Mouse (Mus musculus): ENCODE data around the gene Aifm1. TPM values are rescaled to one million over a fixed set of nuclear protein-coding genes. Genes with fewer than 3 reads are reported as not detected.

Gene Aifm1
- polyA plus RNA-seq, 1 experiment from 2014 or later = 98.4 TPM

- WGBS = 37% methylated on average over 6 of the region's 6 CpGs
- H3K9ac ChIP-seq (ENCODE audit: low read length) = no peak overlapping the region
- H3K27me3 ChIP-seq (ENCODE audit: control insufficient read depth, insufficient read depth, low read length) = no peaks in the 10 kb centered on the region
- no peak overlapping the region for H3K4me3 ChIP-seq (ENCODE audit: control insufficient read depth in 1 of 2, insufficient read depth in 1 of 2, low read depth in 1 of 2, low read length in 2 of 2)
- peaks cover 7% of the 10 kb centered on the region in 2 experiments; a peak in 1 of 4 replicates for H3K4me1 ChIP-seq (ENCODE audit: control insufficient read depth in 2 of 2, insufficient read depth in 2 of 2, low read length in 2 of 2)
- H3K27ac ChIP-seq (replicated peaks in 1 of 2; ENCODE audit: control insufficient read depth in 1 of 2, insufficient read depth in 1 of 2, low read depth in 2 of 2, low read length in 2 of 2) = no peak overlapping the region
- no peak for ATAC-seq (ENCODE audit: insufficient number of reproducible peaks, insufficient read depth, low FRiP score, low read depth)
- no peaks in the 10 kb centered on the region for H3K9me3 ChIP-seq (ENCODE audit: control insufficient read depth, low read length)
- no peaks in the 10 kb centered on the region for H3K36me3 ChIP-seq (ENCODE audit: control insufficient read depth, insufficient read depth, low read length)
- no peak overlapping the region for H3K4me2 ChIP-seq (ENCODE audit: low read length)
These were observed 79.8 kb downstream of the Aifm1 start for GRCm38 (mm10) chrX:48433527-48433899.

DNA sequence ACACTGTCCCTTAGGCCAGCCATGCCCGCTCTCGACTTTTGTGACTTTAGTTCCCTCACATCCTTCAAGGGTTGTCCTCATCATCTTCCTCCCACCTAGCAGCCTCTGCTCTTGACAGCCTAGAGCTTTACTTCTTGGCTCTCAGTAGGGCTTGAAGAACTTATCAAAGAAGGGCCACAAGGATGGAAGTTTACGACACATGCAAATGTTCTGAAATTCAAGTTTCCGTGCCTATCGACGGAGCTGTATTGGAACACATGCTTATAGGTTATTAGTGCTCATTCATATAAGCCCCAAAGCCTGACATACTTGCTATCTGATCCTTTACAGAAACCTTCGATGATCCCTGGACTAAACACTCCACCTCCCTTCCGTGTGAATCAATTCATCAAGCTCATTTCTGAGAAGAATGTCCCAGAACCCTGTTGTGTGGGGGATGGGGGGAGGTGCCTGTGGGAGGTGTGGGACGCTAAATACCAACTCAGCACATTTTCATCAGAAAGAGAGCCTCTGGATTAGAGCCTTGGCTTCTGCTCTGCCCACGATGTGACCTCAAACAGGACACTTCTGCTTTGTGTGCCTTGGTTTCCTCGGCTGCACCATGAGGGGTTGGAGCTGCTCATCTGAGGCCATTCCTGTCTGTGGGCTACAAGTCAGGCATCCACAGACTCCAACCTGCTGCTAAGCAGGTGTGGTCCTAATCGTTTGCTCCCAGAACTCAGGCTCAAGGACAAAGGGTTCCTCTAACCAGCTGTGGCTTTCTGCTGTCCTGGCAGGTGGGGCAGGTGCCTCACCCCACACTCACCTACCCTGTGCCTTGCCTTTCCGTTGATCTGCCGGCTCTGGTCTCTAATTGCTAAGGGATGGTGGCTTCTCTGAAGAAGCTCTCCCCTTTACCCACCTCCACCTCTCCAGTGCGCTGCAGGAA, 80.5 kb downstream of the Aifm1 start:
- H3K27me3 ChIP-seq (ENCODE audit: control insufficient read depth, insufficient read depth, low read length) = no peaks in the 10 kb centered on the region
- H3K36me3 ChIP-seq (ENCODE audit: control insufficient read depth, insufficient read depth, low read length) = no peaks in the 10 kb centered on the region
- no peaks in the 10 kb centered on the region for H3K9me3 ChIP-seq (ENCODE audit: control insufficient read depth, low read length)
- ATAC-seq (ENCODE audit: insufficient number of reproducible peaks, insufficient read depth, low FRiP score, low read depth) = no peak
- WGBS = 64% methylated on average over 15 of the region's 15 CpGs
- H3K4me2 ChIP-seq (ENCODE audit: low read length) = no peak overlapping the region
- no peak overlapping the region for H3K4me3 ChIP-seq (ENCODE audit: control insufficient read depth in 1 of 2, insufficient read depth in 1 of 2, low read depth in 1 of 2, low read length in 2 of 2)
- H3K9ac ChIP-seq (ENCODE audit: low read length) = no peak overlapping the region
- peaks cover 10 to 14% of the 10 kb centered on the region in 2 experiments for H3K4me1 ChIP-seq (ENCODE audit: control insufficient read depth in 2 of 2, insufficient read depth in 2 of 2, low read length in 2 of 2)
- H3K27ac ChIP-seq (replicated peaks in 1 of 2; ENCODE audit: control insufficient read depth in 1 of 2, insufficient read depth in 1 of 2, low read depth in 2 of 2, low read length in 2 of 2) = no peak overlapping the region

GRCm38 (mm10) chrX:48429538-48429937, 83.8 kb downstream of the Aifm1 start:
- H3K4me3 ChIP-seq (ENCODE audit: control insufficient read depth in 1 of 2, insufficient read depth in 1 of 2, low read depth in 1 of 2, low read length in 2 of 2) = no peak overlapping the region
- no peaks in the 10 kb centered on the region for H3K27me3 ChIP-seq (ENCODE audit: control insufficient read depth, insufficient read depth, low read length)
- H3K4me2 ChIP-seq (ENCODE audit: low read length) = no peak overlapping the region
- 35% methylated on average over 6 of the region's 6 CpGs for WGBS
- peaks cover 24 to 30% of the 10 kb centered on the region in 2 experiments for H3K4me1 ChIP-seq (ENCODE audit: control insufficient read depth in 2 of 2, insufficient read depth in 2 of 2, low read length in 2 of 2)
- no peaks in the 10 kb centered on the region for H3K9me3 ChIP-seq (ENCODE audit: control insufficient read depth, low read length)
- peak; percentile 5; the same call in 1 of the 2 replicates for ATAC-seq (ENCODE audit: insufficient number of reproducible peaks, insufficient read depth, low FRiP score, low read depth)
- no peaks in the 10 kb centered on the region for H3K36me3 ChIP-seq (ENCODE audit: control insufficient read depth, insufficient read depth, low read length)
- H3K27ac ChIP-seq (replicated peaks in 1 of 2; ENCODE audit: control insufficient read depth in 1 of 2, insufficient read depth in 1 of 2, low read depth in 2 of 2, low read length in 2 of 2) = 0 out of 4 replicates have a peak overlapping the region, but pooled peaks of 1 of the 2 experiments have one; percentile 36
- H3K9ac ChIP-seq (ENCODE audit: low read length) = no peak overlapping the region

DNA sequence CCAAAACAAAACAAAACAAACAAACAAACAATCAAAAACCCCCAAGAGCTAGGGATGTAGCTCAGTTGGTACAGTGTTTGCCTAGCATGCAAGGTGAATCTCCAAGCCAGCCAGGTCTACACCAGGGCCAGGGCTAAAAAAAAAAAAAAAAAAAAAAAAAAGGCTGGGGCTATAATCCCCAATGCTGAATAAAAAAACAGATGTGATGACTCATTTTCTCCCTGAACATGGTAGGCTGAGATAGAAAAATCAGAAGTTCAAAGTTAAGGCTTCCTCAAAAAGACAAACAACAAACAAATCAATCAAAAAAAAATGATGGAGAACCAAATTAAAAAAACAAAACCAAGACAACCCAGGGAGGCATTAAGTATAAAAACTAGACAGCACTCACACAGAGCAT, 84.3 kb downstream of the Aifm1 start:
- H3K4me1 ChIP-seq (ENCODE audit: control insufficient read depth in 2 of 2, insufficient read depth in 2 of 2, low read length in 2 of 2) = peaks cover 27 to 30% of the 10 kb centered on the region in 2 experiments
- no peak overlapping the region for H3K4me2 ChIP-seq (ENCODE audit: low read length)
- H3K27me3 ChIP-seq (ENCODE audit: control insufficient read depth, insufficient read depth, low read length) = no peaks in the 10 kb centered on the region
- H3K36me3 ChIP-seq (ENCODE audit: control insufficient read depth, insufficient read depth, low read length) = no peaks in the 10 kb centered on the region
- H3K9ac ChIP-seq (ENCODE audit: low read length) = no peak overlapping the region
- H3K27ac ChIP-seq (replicated peaks in 1 of 2; ENCODE audit: control insufficient read depth in 1 of 2, insufficient read depth in 1 of 2, low read depth in 2 of 2, low read length in 2 of 2) = no peak overlapping the region
- no peak for ATAC-seq (ENCODE audit: insufficient number of reproducible peaks, insufficient read depth, low FRiP score, low read depth)
- no peaks in the 10 kb centered on the region for H3K9me3 ChIP-seq (ENCODE audit: control insufficient read depth, low read length)
- H3K4me3 ChIP-seq (ENCODE audit: control insufficient read depth in 1 of 2, insufficient read depth in 1 of 2, low read depth in 1 of 2, low read length in 2 of 2) = no peak overlapping the region

GRCm38 (mm10) chrX:48428642-48429041, 84.7 kb downstream of the Aifm1 start:
- ATAC-seq (ENCODE audit: insufficient number of reproducible peaks, insufficient read depth, low FRiP score, low read depth) = no peak
- 0 out of 4 replicates have a peak overlapping the region, but pooled peaks of 1 of the 2 experiments have one; percentile 18 for H3K27ac ChIP-seq (replicated peaks in 1 of 2; ENCODE audit: control insufficient read depth in 1 of 2, insufficient read depth in 1 of 2, low read depth in 2 of 2, low read length in 2 of 2)
- 73% methylated on average over 8 of the region's 8 CpGs for WGBS
- no peak overlapping the region for H3K4me3 ChIP-seq (ENCODE audit: control insufficient read depth in 1 of 2, insufficient read depth in 1 of 2, low read depth in 1 of 2, low read length in 2 of 2)
- no peaks in the 10 kb centered on the region for H3K9me3 ChIP-seq (ENCODE audit: control insufficient read depth, low read length)
- no peaks in the 10 kb centered on the region for H3K27me3 ChIP-seq (ENCODE audit: control insufficient read depth, insufficient read depth, low read length)
- H3K9ac ChIP-seq (ENCODE audit: low read length) = no peak overlapping the region
- no peak overlapping the region for H3K4me2 ChIP-seq (ENCODE audit: low read length)
- H3K36me3 ChIP-seq (ENCODE audit: control insufficient read depth, insufficient read depth, low read length) = no peaks in the 10 kb centered on the region
- peaks cover 25 to 29% of the 10 kb centered on the region in 2 experiments for H3K4me1 ChIP-seq (ENCODE audit: control insufficient read depth in 2 of 2, insufficient read depth in 2 of 2, low read length in 2 of 2)

DNA sequence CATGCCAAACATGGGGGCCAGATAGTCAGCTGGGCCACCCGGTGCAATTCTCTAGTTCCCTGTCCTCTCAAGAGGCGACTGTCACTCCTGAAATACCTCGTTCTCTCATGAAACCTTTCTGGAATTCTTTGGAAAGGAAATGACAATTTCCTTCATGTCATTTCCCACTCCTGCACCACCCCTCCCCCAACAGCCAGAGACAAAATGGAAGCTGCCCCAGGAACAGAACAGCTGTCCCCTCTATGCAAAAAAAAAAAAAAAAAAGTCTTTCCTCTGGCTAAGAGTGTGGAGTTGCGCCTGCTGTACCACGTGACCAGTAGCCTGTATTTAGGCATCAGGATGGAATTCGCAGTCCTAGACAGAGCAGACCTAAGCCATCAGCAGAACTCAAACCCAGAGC, 85.1 kb downstream of the Aifm1 start:
- Histone ChIP-seq H3K4me3 (ENCODE audit: control insufficient read depth in 1 of 2, insufficient read depth in 1 of 2, low read depth in 1 of 2, low read length in 2 of 2) (no peak overlapping the region), H3K27ac (replicated peaks in 1 of 2; ENCODE audit: control insufficient read depth in 1 of 2, insufficient read depth in 1 of 2, low read depth in 2 of 2, low read length in 2 of 2) (peak overlapping the region in 1 of 2 experiments; percentile 47; a peak in 2 of 4 replicates), H3K4me1 (ENCODE audit: control insufficient read depth in 2 of 2, insufficient read depth in 2 of 2, low read length in 2 of 2) (peaks cover 21 to 29% of the 10 kb centered on the region in 2 experiments), H3K27me3 (ENCODE audit: control insufficient read depth, insufficient read depth, low read length) (no peaks in the 10 kb centered on the region), H3K9ac (ENCODE audit: low read length) (no peak overlapping the region), H3K9me3 (ENCODE audit: control insufficient read depth, low read length) (no peaks in the 10 kb centered on the region), H3K36me3 (ENCODE audit: control insufficient read depth, insufficient read depth, low read length) (no peaks in the 10 kb centered on the region), H3K4me2 (ENCODE audit: low read length) (no peak overlapping the region)
- WGBS = 42% methylated on average over 6 of the region's 6 CpGs
- peak; percentile 36; the same call in 1 of the 2 replicates for ATAC-seq (ENCODE audit: insufficient number of reproducible peaks, insufficient read depth, low FRiP score, low read depth)

DNA sequence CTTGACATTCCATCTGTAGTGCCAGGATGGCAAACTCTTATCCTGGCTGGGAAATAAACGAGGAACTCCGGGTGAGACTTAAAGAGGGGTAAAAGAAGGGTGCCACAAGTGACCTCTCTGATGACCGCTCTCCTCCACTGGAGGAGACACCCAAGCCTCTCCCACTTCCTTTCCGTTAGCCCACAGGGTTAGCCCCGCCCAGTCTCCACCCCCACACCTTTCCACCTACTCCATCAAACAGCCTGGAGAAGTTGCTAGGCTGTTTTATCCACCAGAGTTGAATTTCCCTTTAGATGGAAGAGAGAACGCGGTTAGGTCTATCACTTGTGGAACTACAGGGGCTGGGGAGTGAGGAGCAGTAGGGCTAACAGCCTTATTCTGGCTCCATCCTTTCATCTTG, 88.1 kb downstream of the Aifm1 start:
- Histone ChIP-seq H3K27ac (replicated peaks in 1 of 2; ENCODE audit: control insufficient read depth in 1 of 2, insufficient read depth in 1 of 2, low read depth in 2 of 2, low read length in 2 of 2) (no peak overlapping the region), H3K27me3 (ENCODE audit: control insufficient read depth, insufficient read depth, low read length) (no peaks in the 10 kb centered on the region), H3K4me2 (ENCODE audit: low read length) (peak overlapping the region; percentile 41; the same call in 1 of the 2 replicates), H3K4me1 (ENCODE audit: control insufficient read depth in 2 of 2, insufficient read depth in 2 of 2, low read length in 2 of 2) (peaks cover 19 to 29% of the 10 kb centered on the region in 2 experiments), H3K9ac (ENCODE audit: low read length) (no peak overlapping the region), H3K9me3 (ENCODE audit: control insufficient read depth, low read length) (no peaks in the 10 kb centered on the region), H3K4me3 (ENCODE audit: control insufficient read depth in 1 of 2, insufficient read depth in 1 of 2, low read depth in 1 of 2, low read length in 2 of 2) (no peak overlapping the region), H3K36me3 (ENCODE audit: control insufficient read depth, insufficient read depth, low read length) (peaks cover 9% of the 10 kb centered on the region)
- 53% methylated on average over 7 of the region's 7 CpGs for WGBS
- ATAC-seq (ENCODE audit: insufficient number of reproducible peaks, insufficient read depth, low FRiP score, low read depth) = no peak; the same call in 1 of the 2 replicates

Data from heart, embryonic 14.5 days (tissue).